Mouse (Mus musculus) spleen, adult 2 months (tissue): ENCODE measurements around the gene Lypd6b.

ENCODE experiments used
- CTCF ChIP-seq: fragments of 200-500 bp; IDR thresholded peaks from 2 replicates; pipeline ENCODE4 v1.5.1; 2011; ENCODE audit warnings: mild to moderate bottlenecking, inconsistent platforms; ENCODE audit not compliant: insufficient read depth, insufficient read length, insufficient replicate concordance; ENCODE audit errors: extremely low read depth
- POLR2A ChIP-seq: fragments of 200-500 bp; IDR thresholded peaks from 2 replicates; pipeline ENCODE4 v1.6.1; 2011; ENCODE audit warnings: low read depth, low read length, inconsistent platforms

DNA sequence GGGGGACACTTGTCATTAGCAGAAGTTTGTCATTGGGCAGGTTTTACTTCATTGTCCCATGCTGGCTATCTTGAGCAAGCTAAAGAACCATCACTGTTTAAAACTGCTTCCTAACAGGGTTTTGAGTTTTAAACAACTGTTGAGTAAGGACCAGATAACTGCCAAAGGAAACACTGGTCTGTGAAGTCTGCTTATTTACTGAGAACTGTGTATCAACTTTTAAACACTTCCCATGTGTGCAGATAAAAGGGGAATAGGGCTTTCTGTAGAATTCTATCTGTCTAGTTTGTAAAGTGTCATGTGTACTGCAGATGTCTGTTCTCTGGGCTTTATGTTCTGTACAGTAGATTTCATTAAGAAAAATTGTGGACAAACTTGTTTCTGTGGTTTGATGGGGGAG lies 13.3 kb upstream of the Lypd6b start:
- no peak for TF ChIP-seq CTCF
- no peak for TF ChIP-seq POLR2A
